Mouse (Mus musculus): ENCODE measurements at regions not wholly inside any gene's neighbourhood (a gene's known extent, or its start where the extent isn't known, plus 50 kb on each side); places are given as distances from the start of the nearest gene placed in this dataset.

DNA sequence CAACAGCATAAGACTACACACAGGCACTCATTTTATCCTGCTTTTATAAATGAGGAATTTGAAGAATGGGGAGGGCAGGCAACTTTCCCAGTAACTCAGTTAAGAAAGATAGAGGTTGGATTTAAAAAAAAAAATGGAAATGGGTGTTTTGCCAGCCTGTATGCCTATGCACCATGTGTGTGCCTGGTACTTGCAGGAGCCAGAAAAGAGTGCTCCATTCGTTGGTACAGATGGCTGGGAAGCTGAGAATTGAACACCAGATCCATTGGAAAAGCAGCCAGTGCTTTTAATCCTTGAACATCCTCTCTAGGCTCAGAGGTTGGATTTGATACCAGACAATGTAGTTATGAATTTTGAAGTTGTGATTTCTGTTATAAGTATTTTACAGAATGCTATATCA, 216.9 kb upstream of the Fam3c start:
- TF ChIP-seq CTCF (IDR thresholded peaks at IDR 0.05; ENCODE audit: insufficient read depth, low read length) (no peak), POLR2A (IDR thresholded peaks at IDR 0.05; ENCODE audit: borderline replicate concordance, extremely low read depth, low read depth, low read length) (no peak)

Data from lung, adult 2 months (tissue).